Mouse (Mus musculus): Measurements from ENCODE around the gene Stx5a. TPM values are rescaled to one million over a fixed set of nuclear protein-coding genes. Genes with fewer than 3 reads are reported as not detected.

Gene Stx5a
- total RNA-seq (2021) = 10 to 100 TPM; 28.1 to 29.8 TPM

DNA sequence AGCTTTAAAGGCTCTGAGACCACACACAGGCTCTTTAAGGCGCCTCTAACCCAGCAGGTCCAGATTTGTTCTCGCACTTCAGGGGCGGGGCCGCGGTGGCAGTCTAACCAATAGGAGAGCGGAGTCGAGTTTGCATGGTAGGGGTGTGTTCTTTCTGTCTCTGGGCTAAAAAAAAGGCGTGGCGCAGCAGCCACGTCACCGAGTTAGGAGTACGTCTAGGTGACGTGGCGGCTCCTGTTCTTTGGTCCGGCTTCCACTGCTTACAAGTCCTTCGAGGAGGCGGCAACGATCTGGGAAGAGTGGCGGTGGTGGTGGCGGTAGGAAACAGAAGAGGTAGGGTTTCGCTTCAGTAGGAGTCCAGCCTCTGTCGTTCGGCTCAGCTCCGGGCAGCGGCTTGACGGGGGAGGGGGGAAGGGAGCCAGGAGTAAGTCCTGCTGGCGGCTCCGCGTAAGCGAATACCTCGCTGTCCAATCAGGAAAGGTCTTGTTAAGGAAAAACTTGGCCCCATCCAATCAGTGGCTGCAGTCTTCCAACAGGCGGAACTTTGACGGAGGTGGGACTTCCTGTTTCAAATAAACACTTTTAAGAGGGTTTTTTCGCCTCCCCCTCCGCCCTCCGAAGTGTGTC lies at the start of gene Stx5a:
Stx5a (plus strand) TSS at position 171 of the 627 bp plus-strand sequence.
- peak; percentile 91 to 96 for DNase-seq
- intact Hi-C loops (cut with DNase I) = no loop called here

DNA sequence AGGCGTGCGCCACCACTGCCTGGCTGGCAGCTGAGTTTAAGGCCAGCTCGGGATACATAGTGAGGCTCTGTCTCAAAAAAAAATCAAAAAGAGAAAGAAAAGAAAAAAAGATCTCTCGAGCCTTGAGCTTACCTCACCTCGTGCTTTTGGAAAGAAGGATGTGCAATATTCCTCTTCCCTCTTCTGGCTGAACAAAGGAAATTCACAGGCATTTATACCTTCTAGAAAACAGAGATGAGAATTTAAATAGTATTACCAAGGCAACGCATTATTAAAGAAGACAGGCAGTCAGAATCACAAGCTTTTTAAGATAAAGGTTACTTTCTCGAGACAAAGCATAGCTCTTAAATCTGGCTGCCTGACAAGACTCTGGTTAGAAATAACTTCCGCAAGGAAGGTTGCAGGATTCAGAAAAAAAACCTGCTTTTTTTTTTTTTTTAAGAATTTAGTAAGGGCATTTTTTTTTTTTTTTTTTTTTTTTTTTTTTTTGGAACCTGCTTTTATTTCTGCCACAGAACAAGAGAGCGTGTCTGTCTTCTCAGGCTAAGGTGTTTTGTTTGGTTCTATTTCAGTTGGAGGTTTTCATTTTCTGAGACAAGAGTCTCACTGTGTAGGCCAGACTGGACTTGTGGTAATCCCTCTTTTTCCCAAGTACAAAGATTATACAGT lies 49.2 kb upstream of the Stx5a start:
- intact Hi-C loops (cut with DNase I) = no loop called here
- DNase-seq = no peak

DNA sequence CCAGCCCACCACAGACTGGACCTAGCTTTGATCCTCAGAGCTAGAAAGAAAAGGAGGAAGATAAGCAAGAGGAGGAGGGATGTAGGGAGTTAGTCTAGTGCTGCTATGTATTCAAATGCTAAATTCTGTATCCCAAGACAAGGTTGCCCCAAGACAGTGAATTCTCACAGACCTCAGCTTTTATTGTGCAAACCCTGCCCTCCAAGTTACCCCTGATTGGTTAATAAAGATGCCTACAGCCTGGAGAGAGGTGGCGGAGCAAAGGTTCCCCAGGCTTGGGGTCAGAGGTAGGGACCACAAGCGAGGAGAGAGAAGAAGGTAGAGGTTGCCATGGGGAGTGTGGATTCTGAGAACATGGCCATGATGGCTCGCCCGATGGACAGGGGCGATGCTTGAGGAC lies 48.5 kb upstream of the Stx5a start:
- DNase-seq = no peak
- intact Hi-C loops (cut with DNase I) = no loop called here

DNA sequence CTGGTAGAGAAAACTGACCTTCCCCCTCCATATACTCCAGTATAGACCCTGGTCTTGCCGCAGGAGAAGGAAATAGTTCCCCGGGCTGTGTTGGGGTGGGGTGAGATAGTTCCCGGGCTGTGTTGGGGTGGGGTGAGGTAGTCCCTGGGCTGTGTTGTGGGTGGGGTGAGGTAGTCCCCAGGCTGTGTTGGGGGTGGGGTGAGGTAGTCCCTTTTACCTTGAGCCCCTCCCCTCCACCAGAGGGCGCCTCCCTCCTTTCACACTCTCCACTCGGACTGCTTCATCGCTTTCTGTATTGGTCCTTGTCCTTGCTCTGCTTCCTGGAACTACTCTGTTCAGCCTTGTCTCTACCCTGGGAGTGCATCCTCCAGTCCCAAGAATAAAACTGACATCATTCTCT lies 45.9 kb upstream of the Stx5a start:
- intact Hi-C loops (cut with DNase I) = no loop called here
- DNase-seq = peak in 1 of 2 experiments; percentile 48

DNA sequence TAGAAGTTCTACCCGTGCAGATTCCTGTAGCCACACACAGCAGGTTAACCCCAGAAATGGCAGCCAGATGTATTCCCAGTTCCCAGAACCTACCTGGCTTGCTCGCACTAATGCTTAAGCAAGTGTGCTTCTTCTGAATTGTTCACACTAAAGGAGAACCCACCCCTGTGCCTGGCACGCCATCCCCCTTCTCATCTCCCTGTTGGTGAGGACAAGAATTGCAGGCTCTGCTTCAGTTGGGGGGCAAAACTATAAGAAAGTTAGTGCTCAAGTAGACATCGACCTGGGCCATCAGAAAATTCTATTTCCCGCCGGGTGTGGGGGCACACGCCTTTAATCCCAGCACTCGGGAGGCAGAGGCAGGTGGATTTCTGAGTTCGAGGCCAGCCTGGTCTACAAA lies 41.6 kb upstream of the Stx5a start:
- no peak for DNase-seq
- intact Hi-C loops (cut with DNase I) = no loop called here

DNA sequence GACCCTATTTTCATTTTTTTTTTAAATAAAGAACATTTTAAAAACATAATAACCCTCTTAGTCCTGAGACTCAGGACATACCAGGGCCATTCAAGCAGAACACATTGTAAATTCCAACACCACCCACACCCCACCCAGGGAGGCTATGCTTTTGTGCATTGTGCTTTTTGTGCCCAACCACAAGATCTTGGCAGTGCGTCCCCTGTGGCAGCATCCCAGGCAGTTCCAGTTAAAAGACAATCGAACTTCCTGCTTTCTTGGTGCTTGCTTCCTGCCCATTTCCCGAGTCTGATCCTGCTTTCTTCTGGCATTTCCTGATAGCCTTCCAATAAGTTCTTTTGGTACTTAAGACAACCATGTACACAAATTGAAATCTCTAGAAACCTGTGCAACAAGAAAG lies 38.8 kb upstream of the Stx5a start:
- DNase-seq = peak in 1 of 2 experiments; percentile 26
- intact Hi-C loops (cut with DNase I) = no loop called here

DNA sequence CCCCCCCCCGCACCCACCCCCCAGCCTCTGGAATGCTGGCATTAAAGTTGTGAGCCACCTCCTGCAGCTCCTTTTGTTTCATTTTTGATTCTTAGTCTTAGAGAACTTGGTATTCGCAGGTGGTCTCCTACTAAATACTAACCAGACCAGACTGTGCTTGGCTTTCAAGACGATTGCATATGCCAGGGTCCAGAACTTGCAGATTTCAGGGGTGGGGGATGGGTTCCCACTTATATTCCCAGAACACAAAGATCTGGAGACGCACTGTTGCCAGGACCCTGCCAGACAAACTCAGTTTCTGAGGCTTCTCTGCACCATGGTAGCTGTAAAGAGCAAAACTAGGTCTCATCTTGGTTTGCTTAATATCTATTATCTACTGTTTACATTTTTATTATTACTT lies 37.6 kb upstream of the Stx5a start:
- DNase-seq = no peak
- intact Hi-C loops (cut with DNase I) = no loop called here

DNA sequence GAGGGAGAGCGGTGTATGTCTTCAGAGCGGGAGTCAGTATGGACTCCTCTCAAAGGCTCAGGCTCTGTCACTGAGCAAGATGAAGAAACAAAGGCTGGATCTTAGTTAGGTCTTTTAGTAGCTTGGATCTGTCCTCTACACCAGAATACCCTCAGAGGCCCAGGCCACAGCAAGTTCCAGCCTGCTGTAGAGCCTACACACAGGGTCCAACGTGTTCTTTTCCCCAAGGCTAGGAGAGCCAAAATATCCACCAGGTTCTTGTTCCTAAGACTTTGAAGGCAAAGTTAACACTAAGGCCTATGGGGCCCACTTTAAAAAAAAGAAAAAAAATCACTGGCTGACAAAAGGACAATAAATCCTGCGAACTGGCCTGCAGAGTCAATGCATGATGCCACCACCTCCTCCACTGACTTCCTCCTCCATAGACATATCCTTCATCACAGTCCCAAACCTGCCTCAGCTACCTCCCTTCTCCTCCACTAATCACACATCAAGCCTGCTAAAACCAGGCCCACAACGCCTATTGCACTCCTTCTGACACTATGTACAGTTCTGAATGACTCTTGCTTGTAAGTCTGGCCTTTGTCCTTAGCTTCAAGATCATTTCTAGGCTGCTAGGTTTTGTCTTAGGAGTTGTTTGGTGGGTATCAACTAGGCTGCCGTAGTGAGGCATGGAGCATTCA lies 36.0 kb upstream of the Stx5a start:
- intact Hi-C loops (cut with DNase I) = no loop called here
- DNase-seq = no peak

DNA sequence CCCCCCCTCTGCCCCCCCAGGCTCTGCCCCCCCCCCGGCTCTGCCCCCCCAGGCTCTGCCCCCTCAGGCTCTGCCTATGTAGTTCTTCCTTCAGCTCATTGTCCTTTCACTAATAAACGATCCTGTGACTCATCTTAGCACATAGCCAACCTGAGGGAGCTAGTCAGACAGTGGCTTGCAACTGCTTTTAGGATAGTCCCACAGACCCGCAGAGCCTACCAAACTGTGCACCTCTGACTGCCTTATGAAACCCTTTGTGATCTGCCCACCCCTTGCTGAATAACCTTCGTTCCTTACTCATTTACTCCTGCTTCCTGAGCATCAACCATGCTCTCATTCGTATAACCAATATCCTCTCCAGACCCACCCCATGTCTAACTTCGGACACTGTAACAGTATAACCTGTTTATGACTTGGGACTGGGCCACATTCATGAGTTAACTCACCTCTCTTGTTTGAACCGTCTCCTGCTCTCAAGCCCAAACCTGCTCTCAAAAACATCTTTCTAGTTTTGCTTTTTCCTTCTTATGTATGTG lies 35.0 kb upstream of the Stx5a start:
- no peak for DNase-seq
- intact Hi-C loops (cut with DNase I) = no loop called here

DNA sequence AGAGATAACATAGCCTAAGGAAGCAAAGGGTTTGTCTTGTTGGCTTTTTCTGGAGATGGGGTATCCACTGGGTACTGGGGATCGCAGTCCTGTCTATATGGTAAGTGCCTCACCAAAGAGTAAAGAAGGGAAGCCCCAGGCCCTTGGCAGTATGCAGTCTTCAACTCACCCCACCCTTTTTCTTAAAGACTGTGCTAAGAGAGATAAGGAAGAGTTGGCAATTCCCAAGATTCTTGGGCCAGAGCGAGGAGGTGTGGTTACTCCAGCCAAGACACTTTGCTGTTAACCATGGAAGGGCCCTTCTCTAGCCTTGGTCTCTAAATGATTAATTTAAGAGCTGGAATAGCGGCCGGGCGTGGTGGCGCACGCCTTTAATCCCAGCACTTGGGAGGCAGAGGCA lies 34.3 kb upstream of the Stx5a start:
- no peak for DNase-seq
- intact Hi-C loops (cut with DNase I) = no loop called here

DNA sequence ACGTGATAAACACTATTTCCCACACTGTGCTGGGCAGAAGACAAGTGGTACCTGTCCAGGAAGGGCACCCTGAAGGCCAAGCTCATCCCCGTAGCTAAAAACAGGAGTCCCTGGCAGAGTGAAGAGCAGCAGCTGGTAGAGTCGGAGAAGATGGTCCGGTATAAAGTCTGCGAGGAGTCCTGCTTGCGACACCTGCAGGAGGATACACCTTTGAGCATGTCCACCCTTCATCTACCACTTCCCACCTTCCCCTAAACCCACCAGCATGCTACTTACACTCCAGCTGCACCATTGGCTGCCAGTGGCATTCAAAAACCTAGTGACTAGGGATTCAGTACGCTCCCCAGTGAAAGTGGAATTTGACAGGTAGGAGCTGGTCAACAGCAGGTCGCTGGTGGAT lies 32.3 kb upstream of the Stx5a start:
- DNase-seq = no peak
- intact Hi-C loops (cut with DNase I) = no loop called here

DNA sequence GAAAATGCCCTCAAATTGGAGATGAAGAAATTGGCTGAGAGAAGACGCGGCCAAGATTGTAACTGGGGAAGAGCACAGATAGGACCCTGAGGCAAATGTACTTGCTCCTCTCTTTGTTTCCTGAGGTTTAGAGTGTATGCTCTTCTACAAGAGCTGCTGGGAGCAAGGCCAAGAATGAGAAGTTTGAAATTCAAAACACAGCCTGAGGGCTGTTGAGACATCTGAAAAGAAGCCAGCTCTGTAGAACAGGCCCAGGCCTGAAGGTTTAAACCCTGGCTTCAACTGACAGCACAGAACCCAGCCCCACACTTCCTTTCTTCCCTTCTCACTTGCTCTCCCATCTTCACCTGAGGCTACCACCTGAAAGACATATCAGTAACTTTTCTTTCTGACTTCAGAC lies 31.2 kb upstream of the Stx5a start:
- intact Hi-C loops (cut with DNase I) = no loop called here

DNA sequence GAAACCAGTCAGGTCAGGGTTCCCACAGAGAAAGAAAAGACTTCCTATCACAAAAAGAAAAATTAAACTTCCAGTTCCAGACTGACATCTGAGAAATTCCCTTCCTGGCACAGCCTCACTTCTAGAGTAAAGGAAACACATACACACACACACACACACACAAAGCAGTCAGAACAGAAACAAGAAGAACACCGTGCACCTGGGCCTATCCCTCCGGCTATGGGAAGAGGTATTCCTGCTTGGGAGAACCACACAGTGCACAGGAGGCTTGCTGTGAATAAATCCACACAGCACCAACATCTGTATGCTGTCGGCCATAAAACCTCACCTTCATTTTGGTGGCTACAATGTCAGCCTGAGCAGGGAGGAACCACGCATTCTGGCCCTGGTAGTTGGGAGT lies 29.7 kb upstream of the Stx5a start:
- intact Hi-C loops (cut with DNase I) = no loop called here
- no peak for DNase-seq

More for the DNA sequence above, 31.2 kb upstream of the Stx5a start:
- DNase-seq = no peak

DNA sequence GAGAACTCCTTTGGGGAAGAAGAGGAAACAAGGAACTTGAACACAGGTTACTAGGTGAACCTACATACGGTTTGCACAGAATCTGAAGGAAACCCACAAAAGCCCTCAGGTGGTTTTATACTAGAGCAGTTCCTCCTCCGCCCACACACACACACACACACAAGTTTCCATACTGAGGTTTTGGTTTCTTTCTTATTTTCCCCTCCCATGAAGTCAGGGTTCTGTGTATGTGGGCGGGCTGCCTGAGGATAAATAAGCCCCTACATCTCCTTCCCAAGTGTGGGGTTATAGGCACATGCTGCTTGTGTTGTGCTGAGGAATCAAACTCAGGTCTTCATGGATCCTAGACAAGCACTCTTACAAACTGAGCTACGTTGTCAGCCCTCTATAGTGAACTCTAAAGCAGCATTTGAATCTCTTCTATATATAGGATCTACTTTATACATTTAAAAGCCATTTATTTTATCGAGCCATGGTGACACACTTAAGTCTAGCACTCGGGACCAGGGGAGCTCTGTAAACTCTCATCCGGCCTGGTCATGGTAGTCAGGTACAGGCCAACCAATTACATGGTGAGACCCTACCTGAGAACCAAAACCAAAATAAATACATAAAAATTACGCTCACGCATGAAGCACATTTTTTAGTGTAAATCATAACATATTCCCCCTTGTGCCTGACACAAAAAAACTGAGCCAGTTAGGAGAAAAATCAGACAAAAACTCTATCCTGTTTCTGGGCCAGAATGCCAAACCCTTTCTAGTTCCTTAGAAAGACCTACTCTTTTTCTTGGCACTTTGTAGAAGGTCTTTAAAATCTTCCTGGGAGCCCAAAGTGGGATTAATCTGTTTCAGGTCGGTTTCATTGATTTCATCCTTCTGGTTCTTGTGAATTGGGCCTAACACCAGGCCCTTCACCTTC lies 29.0 kb upstream of the Stx5a start:
- intact Hi-C loops (cut with DNase I) = no loop called here
- no peak for DNase-seq

DNA sequence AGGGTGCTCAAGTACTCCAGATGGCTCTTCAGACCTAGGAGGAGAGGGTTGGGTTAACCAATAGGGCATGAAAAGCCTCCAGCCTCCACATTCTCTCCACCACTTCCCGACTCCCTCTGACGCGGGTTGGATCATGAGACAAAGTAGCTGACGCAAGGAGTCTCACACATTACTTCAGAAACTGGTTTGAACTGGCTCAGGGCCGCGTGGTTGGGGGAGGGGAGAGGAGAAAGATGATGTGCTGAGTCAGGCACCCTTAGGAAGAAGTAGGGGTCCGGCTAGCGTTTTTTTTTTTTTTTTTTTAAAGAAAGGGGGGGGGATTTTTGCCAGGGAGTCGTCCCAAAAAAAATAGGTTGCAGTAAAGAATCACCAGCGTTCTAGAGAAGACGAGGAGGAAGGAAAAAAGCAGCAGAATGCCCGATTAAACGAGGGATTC lies 28.3 kb upstream of the Stx5a start:
- DNase-seq = peak; percentile 64 to 67
- intact Hi-C loops (cut with DNase I) = no loop called here

DNA sequence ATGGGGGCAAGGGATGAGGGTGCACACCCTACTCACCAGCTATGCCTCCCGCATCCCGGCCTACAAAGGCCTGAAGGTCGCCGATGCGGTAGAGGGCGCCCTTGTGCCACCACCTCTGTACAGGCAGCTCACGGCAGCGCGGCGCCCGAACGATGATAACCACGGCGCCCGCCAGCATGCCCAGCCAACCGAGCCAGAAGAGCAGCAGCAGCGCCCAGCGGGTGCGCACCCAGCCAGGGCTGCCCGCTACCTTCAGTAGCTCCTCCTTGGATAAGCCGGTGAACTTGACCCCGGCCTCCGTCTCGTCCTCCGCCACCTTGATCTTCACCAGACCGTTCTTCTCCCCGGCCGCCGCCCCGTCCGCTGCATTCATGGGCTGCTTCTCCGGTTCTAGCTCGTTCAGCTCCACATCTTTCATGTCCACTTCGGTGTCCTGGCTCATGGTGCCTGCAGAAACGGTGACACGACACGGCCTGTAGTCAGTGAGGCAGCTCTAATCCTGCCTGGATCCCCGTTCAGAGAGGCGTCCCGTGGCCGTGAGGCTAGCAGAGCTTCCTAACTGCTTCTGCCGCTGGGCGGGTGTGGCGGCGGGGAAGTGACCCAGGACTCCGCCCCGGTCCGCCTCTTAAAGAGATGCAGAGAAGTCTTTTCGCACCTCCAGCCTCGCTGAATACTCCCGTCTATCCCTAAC lies 27.8 kb upstream of the Stx5a start:
- peak; percentile 94 to 95 for DNase-seq
- intact Hi-C loops (cut with DNase I) = no loop called here

DNA sequence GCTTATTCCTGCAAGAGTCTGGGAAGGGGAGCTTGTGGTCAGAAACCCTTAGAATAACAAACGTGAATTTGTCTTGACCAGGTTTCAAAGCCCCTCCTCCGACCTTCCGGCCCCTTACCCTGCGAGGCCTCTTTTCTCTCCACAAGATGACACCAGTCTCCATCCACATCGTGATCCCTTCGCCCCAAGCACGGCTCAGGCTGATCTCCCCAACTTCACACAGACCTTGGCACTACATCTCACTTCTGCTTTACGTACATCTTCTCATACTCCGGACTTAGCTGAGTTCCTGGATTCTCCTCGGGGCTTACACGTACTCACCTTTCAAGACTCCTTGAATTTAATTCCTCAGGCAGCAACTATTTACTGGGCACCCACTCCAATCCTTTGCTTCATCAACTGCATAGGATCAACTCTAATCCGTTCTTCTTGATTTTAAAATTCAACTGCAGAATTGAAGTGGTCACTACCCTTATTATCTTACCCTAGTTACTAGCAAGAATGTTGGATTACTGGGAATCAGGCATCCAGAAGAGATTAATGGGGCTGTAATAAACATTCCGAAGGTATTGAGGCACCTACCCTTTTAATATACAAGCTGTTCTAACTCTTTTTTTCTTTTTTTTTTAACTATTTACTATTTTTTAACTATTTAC lies 27.1 kb upstream of the Stx5a start:
- intact Hi-C loops (cut with DNase I) = no loop called here
- no peak for DNase-seq

DNA sequence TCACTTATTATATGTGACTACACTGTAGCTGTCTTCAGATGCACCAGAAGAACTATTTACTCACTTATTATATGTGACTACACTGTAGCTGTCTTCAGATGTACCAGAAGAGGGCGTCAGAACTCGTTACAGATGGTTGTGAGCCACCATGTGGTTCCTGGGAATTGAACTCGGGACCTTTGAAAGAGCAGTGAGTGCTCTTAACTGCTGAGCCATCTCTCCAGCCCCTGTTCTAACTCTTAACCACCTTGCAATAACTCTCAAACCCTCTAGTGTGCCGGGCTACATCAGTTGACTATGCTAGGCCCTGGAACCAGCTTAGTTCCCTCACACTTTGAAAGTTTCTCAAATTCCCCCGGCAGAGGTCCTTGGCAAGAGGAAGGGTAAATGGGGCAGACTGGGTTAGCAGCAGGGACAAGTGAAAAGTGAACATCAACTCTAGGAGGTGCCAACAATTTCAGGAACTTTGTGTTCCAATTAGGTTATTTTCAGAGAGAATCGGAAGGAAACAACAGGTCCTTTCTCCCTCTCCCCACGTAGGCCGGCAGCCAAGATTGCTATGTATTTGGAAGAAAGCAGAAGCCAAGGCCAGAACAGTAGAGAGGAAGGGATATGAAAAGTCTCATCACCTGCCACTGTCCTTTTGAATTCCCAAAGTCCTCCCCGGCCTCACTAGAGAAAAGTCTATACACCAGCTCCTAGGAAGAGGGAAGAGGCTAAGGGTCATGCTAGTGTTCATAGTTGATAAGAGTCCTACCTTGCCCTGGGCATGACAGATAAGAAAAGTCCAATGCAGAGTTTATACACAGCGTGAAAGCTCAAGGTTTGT lies 26.3 kb upstream of the Stx5a start:
- intact Hi-C loops (cut with DNase I) = loop anchor here (5.0 kb wide), 1 partner anchor 392 kb away; no protein-coding TSS in a partner anchor
- peak; percentile 31 for DNase-seq

Measured in heart, postnatal 36 days (tissue).